Mouse (Mus musculus) stomach, embryonic 15.5 days (tissue): ENCODE measurements around the gene Asb9. TPM values are rescaled to one million over a fixed set of nuclear protein-coding genes. Genes with fewer than 3 reads are reported as not detected.

Source experiments
- polyA plus RNA-seq: library from polyadenylated mRNA; unstranded; fragments of >200 nt; fragmentation: Nextera tagmentation; extraction: Ambion mirVana; gene quantifications from 2 replicates; pipeline ENCODE4 v1.2.1, GENCODE M21; 2015

The Asb9 gene
- polyA plus RNA-seq, 1 experiment from 2014 or later = not detected

Other genes starting within 250 kb of the Asb9 start
- gene Bmx, start 248.1 kb upstream of the Asb9 start, polyA plus RNA-seq = 0.39 and 0.64 TPM in 2 replicates
- 8.8 and 11.2 TPM in 2 replicates for gene Pir, start 237.0 kb upstream of the Asb9 start, polyA plus RNA-seq
- 5.5 and 6.3 TPM in 2 replicates for gene Vegfd, start 132.9 kb upstream of the Asb9 start, polyA plus RNA-seq
- gene Piga, start 86.5 kb upstream of the Asb9 start, polyA plus RNA-seq = 14.5 and 15.0 TPM in 2 replicates
- 0.31 TPM in 1 of 2 replicates, not detected in the other for gene Asb11, start 69.3 kb upstream of the Asb9 start, polyA plus RNA-seq